Mouse (Mus musculus): ENCODE results near the gene Gm21719. TPM values are rescaled to one million over a fixed set of nuclear protein-coding genes. Genes with fewer than 3 reads are reported as not detected.

Gm21719 gene
- not detected for polyA plus RNA-seq (2014; fragmentation: Illumina TruSeq; extraction: RNeasy Lipid Tissue Mini Kit (QIAGEN cat#74804); ENCODE audit: low read depth, low replicate concordance)

GRCm38 (mm10) chrY:6682772-6683171 lies at the start of gene Gm21719:
Gm21719 (minus strand) TSS chrY:6682872.

Other genes with a start within 250 kb of the Gm21719 start
- gene Gm28919, start 99.3 kb downstream of the Gm21719 start, polyA plus RNA-seq (2014; fragmentation: Illumina TruSeq; extraction: RNeasy Lipid Tissue Mini Kit (QIAGEN cat#74804); ENCODE audit: low read depth, low replicate concordance) = not detected
- gene Gm20830, start 235.4 kb upstream of the Gm21719 start, polyA plus RNA-seq (2014; fragmentation: Illumina TruSeq; extraction: RNeasy Lipid Tissue Mini Kit (QIAGEN cat#74804); ENCODE audit: low read depth, low replicate concordance) = not detected

Measured in sigmoid colon, adult 10 weeks (tissue).